Mouse (Mus musculus) spleen, adult 2 months (tissue): ENCODE data around the gene Mical2. TPM values are rescaled to one million over a fixed set of nuclear protein-coding genes. Genes with fewer than 3 reads are reported as not detected.

Experiments used
- DNase-seq, 2 experiments: peaks; one replicate each; pipeline versions ENCODE4 v3.0.0 to v3.0.0-alpha.2; 2012 to 2021; ENCODE audit warnings: low spot score in 2 of 2, low read depth in 1 of 2
- H3K27ac ChIP-seq: fragments of 200-500 bp; 2 replicates; pipeline ENCODE4 v1.5.1; 2012; ENCODE audit warnings: low read length, inconsistent platforms; ENCODE audit not compliant: insufficient read depth
- H3K27me3 ChIP-seq: fragments of 200-500 bp; 2 replicates; pipeline ENCODE4 v1.6.1; 2012; ENCODE audit warnings: mild to moderate bottlenecking, moderate library complexity, low read length, inconsistent platforms; ENCODE audit not compliant: control insufficient read depth, insufficient read depth
- H3K36me3 ChIP-seq: fragments of 200-500 bp; 2 replicates; pipeline ENCODE4 v1.6.1; 2012; ENCODE audit warnings: mild to moderate bottlenecking, low read length, inconsistent platforms; ENCODE audit not compliant: control insufficient read depth, insufficient read depth
- H3K4me1 ChIP-seq: fragments of 200-500 bp; 2 replicates; pipeline ENCODE4 v1.6.1; 2011; ENCODE audit warnings: inconsistent platforms; ENCODE audit not compliant: control insufficient read depth, insufficient read depth, insufficient read length
- H3K4me3 ChIP-seq: fragments of 200-500 bp; 2 replicates; pipeline ENCODE4 v1.5.1; 2011; ENCODE audit warnings: mild to moderate bottlenecking, inconsistent platforms; ENCODE audit not compliant: insufficient read depth, insufficient read length; ENCODE audit errors: extremely low read depth
- CTCF ChIP-seq: fragments of 200-500 bp; IDR thresholded peaks from 2 replicates; pipeline ENCODE4 v1.5.1; 2011; ENCODE audit warnings: mild to moderate bottlenecking, inconsistent platforms; ENCODE audit not compliant: insufficient read depth, insufficient read length, insufficient replicate concordance; ENCODE audit errors: extremely low read depth
- POLR2A ChIP-seq: fragments of 200-500 bp; IDR thresholded peaks from 2 replicates; pipeline ENCODE4 v1.6.1; 2011; ENCODE audit warnings: low read depth, low read length, inconsistent platforms
- WGBS: fragments of 180-500 bp; shearing (Covaris S2); methylation state at CpG from one replicate; pipeline ENCODE4 v1.1.7; 2018; 5-methylcytosine and 5-hydroxymethylcytosine counted together
- polyA plus RNA-seq: library from polyadenylated mRNA; depleted of rRNA; stranded (reverse); fragments of >200 nt; gene quantifications from 2 replicates; pipeline ENCODE4 v1.2.3, GENCODE M21; 2012

The Mical2 gene
- polyA plus RNA-seq, 1 experiment, result 3.1 TPM

DNA sequence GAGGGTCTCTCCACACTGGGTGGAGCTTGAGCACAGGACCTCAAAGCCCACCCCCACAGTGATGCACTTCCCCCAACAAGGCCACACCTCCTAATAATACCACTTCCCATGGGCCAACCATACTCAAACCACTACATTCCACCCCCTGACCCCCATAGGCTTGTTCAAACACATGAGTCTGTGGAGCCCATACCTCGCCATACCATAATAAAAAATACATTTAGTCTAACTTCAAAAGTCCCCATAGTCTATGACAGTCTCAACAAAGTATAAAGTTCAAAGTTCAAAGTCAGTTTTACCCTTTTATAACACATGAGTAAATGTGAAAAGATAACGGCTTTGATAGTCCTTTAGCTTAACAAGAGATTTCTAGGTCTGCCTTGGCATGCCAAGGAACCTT, 145.7 kb downstream of the Mical2 start:
- no peak for TF ChIP-seq CTCF
- no peak for TF ChIP-seq POLR2A
- Histone ChIP-seq H3K4me3 (no peak overlapping the region), H3K27ac (no peak overlapping the region), H3K36me3 (no peaks in the 10 kb centered on the region), H3K4me1 (no peaks in the 10 kb centered on the region), H3K27me3 (no peaks in the 10 kb centered on the region)
- DNase-seq, result no peak
- WGBS, result 88% methylated on average over 2 of the region's 2 CpGs

DNA sequence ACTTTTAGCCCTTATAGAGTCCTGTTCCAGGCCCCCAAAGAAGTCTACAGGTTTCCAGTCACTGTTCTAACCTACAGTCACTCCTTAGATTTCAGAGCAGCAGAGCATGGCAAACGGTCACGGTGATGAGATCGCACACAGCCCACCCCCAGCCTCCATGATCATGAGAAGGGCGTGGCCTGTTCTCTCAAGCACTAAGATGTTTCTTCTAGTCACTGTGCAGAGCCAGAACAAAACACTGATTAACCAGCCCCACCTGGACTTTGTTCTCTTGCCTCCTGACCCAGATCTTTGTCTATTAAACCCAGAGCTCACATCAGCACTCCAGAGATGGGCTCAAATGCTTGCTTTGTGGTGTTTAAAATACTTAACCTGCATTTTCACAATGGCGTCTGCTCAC, 148.4 kb downstream of the Mical2 start:
- Histone ChIP-seq H3K4me1 (no peaks in the 10 kb centered on the region), H3K27ac (no peak overlapping the region), H3K27me3 (no peaks in the 10 kb centered on the region), H3K4me3 (no peak overlapping the region), H3K36me3 (no peaks in the 10 kb centered on the region)
- DNase-seq, result no peak
- 45% methylated on average over 5 of the region's 5 CpGs for WGBS
- TF ChIP-seq POLR2A (no peak), CTCF (no peak)

DNA sequence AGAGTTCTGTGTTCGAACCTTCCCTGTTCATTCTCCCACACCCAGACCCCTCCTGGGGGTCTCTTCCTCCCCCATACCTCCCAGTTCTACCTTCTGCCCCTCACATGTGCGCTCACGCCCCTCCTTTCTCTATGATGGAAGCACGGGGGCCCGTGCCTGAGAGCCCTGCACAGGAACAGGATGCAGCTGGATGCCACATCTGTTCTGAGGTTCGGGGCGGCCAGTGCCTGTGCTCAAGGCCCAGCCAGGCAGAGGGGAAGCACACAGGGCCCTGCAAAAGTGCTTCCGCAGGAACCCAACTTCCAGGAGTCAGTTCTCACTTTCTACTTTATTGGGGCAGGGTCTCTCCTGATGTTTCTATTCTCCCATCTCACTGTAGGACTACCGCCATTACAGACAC, 149.4 kb downstream of the Mical2 start:
- no peaks in the 10 kb centered on the region for H3K36me3 ChIP-seq
- no peak overlapping the region for H3K27ac ChIP-seq
- H3K4me1 ChIP-seq, result no peaks in the 10 kb centered on the region
- no peak overlapping the region for H3K4me3 ChIP-seq
- no peak for TF ChIP-seq CTCF
- no peak for TF ChIP-seq POLR2A
- DNase-seq, result no peak
- WGBS, result 20% methylated on average over 9 of the region's 9 CpGs
- no peaks in the 10 kb centered on the region for H3K27me3 ChIP-seq

DNA sequence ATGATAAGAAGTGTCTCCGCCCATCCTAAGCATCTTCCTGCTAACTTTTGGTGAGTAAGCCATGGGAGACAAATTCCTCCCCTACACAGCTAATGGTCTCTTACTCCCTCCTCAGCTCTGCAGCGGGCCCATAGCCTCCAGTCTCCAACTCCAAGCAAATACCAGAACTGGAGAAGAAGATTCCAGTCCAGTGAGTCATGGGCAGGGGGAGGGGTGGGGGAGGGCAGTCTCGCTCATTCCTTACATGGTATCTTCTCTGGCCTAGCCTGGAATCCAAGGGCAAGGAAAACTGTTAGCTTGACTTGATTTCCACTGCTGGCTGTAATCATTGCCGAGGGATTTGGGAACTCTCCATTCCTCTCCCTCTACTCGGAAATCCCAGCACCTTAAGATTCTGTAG, 150.2 kb downstream of the Mical2 start:
- 88% methylated on average over 5 of the region's 5 CpGs for WGBS
- Histone ChIP-seq H3K4me3 (no peak overlapping the region), H3K4me1 (no peaks in the 10 kb centered on the region), H3K27me3 (no peaks in the 10 kb centered on the region), H3K27ac (no peak overlapping the region), H3K36me3 (no peaks in the 10 kb centered on the region)
- no peak for TF ChIP-seq POLR2A
- DNase-seq, result no peak

DNA sequence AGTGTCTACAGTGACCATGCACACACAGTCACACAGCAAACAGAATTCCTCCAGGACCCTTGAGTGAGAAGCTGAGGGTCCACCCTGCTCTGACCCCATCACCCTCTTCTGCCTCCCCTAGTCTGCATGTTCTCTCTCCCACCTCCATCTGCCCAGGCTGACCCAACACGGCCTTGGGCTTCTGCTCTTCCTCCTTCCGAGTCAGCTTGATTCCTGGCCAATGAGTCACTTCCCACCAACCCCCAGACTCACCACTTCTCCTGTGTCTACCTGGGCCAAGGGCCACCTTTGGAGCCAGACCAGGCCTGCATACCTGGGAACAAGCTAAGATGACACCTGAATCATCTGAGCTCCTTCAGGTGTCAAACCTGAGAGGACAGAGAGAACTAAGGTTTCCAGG, 151.0 kb downstream of the Mical2 start:
- H3K4me3 ChIP-seq, result no peak overlapping the region
- H3K27me3 ChIP-seq, result no peaks in the 10 kb centered on the region
- no peak overlapping the region for H3K27ac ChIP-seq
- no peaks in the 10 kb centered on the region for H3K36me3 ChIP-seq
- no peak for DNase-seq
- no peak for TF ChIP-seq CTCF
- TF ChIP-seq POLR2A, result no peak
- 85% methylated on average over 2 of the region's 2 CpGs for WGBS
- H3K4me1 ChIP-seq, result no peaks in the 10 kb centered on the region

DNA sequence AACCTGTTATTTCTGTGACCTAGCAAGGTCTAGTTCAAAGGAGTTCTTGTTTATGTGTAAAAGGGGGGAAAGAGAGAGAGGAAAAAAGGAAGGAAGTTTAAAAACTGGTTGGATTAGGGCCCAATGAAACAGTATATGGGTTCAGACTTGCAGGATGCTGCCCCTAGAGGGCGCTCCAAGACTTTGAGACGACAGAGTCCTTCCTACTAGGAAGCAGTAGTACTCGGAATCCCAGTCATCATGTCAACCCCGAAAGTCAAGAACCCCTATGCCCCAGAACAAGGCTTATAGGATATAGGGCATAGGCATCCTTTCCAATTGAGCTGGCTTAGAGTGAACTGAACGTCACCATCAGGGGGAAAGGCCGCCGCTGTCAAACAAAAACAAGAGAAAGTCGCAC, 151.7 kb downstream of the Mical2 start:
- H3K27me3 ChIP-seq, result no peaks in the 10 kb centered on the region
- no peak overlapping the region for H3K27ac ChIP-seq
- H3K36me3 ChIP-seq, result no peaks in the 10 kb centered on the region
- TF ChIP-seq POLR2A (no peak), CTCF (no peak)
- H3K4me1 ChIP-seq, result no peaks in the 10 kb centered on the region
- WGBS, result 47% methylated on average over 8 of the region's 8 CpGs
- no peak overlapping the region for H3K4me3 ChIP-seq
- DNase-seq, result peak in 1 of 2 experiments; percentile 18

DNA sequence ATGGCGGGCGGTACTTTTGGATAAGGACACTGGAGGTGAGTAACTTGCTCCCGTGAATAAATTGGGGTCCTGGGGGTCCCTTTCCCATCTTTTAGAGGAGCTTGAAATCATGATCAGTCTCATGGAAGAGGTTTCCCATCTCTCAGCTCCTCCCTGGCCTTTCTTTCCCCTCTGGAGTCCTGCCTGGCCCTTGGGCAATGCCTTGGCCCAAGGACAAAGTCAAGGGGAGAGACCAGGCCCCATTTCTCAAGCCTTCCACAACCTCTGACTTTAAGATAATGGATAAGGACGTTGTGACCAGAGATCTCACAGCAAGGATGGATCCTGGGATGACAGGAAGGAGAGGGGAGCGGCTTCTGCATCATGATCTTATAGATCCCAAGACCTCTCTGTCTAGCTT, 152.4 kb downstream of the Mical2 start:
- 78% methylated on average over 5 of the region's 5 CpGs for WGBS

DNA sequence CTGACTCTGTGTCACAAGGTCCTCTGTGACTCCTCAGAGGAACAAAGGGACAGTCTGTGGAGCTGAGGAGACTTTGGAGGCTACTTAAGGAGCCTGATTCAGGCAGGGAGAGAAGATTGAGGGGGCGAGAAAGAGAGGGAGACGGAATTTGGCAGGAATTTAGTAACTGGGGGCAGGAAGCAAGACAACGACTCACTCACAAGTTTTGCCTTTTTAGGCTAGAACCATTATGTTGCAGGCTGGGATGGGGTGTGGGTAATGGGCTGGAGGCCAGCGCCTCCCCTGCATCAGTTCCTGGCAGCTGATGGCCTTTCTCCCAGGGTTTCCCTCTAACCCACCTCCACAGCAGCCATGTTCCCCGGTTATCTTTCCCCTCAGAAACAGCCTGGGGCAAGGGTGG, 152.8 kb downstream of the Mical2 start:
- Histone ChIP-seq H3K27ac (no peak overlapping the region), H3K27me3 (no peaks in the 10 kb centered on the region), H3K4me3 (no peak overlapping the region), H3K36me3 (no peaks in the 10 kb centered on the region), H3K4me1 (no peaks in the 10 kb centered on the region)
- WGBS, result 80% methylated on average over 5 of the region's 5 CpGs
- TF ChIP-seq CTCF (no peak), POLR2A (no peak)
- DNase-seq, result no peak

More for the DNA sequence above, 152.4 kb downstream of the Mical2 start:
- H3K4me1 ChIP-seq, result no peaks in the 10 kb centered on the region
- no peak overlapping the region for H3K4me3 ChIP-seq
- H3K27ac ChIP-seq, result no peak overlapping the region; the same call in 1 of the 2 replicates
- TF ChIP-seq CTCF (no peak), POLR2A (no peak)
- H3K36me3 ChIP-seq, result no peaks in the 10 kb centered on the region
- no peaks in the 10 kb centered on the region for H3K27me3 ChIP-seq
- DNase-seq, result no peak
